Mouse (Mus musculus): Measurements from ENCODE around the gene Grb2.
"Not testable (repeated sequence)": the region's sequence is repeated elsewhere in the genome, so short reads cannot be mapped to it uniquely, and the experiment has no call there.

Grb2 gene

DNA sequence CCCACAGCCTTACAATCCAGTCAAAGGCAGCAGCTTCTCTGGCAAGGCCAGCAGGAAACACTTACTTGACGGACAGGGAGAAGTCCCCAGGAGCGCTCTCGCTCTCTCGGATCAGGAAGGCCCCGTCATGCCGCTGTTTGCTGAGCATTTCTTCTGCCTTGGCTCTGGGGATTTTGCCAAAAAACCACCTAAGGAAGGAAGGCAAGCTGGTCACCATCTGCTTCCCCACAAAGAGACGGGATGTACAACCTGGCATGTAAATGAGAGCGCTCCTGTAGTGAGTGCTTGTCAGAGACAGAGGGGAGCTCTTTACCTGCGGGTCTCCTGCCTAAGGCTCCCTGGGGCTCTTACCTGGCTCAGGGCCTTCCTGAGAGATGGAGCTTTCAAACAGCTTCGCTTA lies 58.7 kb downstream of the Grb2 start:
- no peak for DNase-seq (ENCODE audit: low spot score in 2 of 2)

DNA sequence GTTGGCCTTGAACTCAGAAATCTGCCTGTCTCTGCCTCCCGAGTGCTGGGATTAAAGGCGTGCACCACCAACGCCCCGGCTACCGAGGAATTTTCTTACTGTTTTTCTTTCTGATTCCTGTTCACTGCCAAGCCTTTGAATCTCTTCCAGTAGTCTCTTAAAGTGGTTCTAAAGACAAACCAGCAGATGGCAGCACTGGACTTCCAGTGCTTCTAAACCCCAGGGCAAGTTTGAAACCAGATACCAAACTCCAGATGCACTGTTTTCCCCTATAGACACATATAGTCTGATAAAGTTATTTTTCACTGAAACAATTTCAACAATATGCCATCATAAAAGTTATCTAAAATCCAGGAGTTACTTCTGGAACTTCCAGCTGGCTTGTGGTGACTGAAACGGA lies 60.9 kb downstream of the Grb2 start:
- DNase-seq (ENCODE audit: low spot score in 2 of 2): peak; percentile 52 to 69

DNA sequence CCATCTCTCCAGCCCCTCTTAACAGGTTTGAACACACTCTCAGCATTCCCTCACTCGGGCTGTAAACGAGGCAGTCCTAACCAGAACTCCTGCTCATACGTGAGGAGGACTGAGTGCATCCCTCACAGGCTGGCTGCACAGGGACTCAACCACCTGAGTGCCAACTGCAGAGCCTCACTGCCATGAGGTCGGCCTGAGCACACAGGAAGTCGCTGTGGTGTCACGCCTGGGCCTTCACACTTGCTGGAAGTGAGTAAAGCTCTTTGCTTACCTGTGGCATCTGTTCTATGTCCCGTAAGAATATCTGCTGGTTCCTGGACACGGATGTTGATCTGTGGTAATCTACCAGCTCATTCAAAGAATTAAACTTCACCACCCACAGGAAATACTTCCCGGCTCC lies 62.0 kb downstream of the Grb2 start:
- DNase-seq (ENCODE audit: low spot score in 2 of 2): peak; percentile 60 to 63

DNA sequence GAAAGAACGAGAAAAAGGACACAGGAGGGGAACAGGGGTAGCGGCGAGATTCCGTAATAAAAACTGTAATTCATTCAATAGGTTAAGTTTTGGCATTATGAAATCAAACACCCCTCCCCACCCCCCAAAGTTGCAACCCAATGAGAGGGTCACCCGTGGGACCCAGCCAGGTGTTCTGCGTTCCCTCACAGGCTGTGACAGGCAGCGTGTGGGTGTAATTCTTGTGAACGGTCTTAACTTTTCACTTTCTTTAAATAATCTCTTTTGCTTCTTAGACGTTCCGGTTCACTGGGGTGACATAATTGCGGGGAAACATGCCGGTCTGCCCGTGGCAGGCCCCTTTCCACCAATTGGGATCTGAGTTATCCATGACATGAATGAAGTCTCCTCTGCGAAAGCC lies 62.9 kb downstream of the Grb2 start:
- DNase-seq (ENCODE audit: low spot score in 2 of 2): not testable (repeated sequence)

DNA sequence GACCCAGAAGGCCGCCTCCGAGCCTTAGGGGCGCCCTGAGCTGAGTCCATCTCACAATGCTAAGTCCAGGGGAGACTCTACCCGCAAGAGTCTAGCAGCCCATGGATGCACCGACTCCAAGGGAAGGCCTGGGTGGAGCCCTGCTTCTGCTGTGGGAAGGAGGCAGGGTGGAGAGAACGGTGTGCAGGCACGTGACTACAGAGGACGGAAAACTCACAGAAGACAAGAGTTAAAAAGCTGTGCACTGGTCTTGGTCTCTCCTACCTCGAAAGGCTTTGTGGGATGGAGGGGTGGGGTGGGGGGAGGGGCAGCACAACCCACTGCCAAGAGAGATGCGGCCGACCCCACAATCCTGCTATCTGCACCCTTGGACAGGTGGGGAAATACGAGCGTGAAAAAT lies 64.1 kb downstream of the Grb2 start:
- no peak for DNase-seq (ENCODE audit: low spot score in 2 of 2)

DNA sequence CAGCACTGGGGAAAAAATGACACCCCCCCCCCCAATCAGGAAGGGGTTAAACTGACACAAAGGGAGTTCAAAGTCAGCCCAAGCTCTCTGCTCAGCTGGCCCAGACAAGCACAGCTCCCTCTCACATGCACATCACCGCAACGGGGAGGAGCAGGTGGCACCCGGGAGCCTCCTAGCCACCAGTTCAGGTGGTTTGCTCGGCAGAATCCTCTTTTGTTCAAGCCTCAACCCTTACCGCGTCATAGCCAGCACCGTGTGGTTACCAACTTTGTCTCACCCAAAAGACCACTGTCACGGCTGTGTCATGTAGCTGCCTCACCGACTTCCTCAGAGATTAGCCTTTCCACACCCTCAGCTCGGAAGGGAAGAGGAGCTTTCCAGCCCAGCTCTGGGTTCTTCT lies 65.1 kb downstream of the Grb2 start:
- peak; percentile 74 for DNase-seq (ENCODE audit: low spot score in 2 of 2)

DNA sequence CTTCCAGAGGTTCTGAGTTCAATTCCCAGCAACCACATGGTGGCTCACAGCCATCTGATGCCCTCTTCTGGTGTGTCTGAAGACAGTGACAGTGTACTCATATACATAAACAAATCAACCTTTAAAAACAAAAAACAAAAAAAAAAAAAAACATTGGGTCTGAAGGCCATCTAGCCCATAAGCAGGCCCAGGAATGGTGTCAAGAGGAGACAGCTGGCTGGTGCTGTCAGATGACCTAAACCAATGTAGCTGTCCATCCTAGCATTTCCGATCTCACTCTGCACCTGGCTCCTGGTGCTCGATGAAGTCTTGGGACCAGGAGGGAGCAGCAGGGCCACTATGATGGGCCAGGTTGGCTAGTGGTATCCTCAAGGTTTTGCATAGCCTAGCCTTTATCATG lies 65.7 kb downstream of the Grb2 start:
- DNase-seq (ENCODE audit: low spot score in 2 of 2): no peak

DNA sequence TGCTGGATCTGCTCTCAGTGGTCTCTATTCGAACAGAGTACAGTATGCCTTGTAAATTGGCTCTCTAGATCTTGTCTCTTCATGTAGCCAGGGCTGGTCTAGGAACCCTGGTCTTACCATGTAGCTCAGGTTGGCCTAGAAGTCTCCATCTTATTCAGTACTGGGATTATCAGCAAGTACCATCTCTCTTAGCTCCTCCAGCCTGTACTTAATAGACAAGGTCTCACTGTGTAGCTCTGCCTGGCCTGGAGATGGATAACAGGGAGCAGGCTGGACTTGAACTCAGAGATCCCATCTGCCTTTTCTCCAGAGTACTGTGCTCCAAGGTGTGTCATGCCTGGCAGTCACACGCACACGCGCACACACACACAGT lies 66.7 kb downstream of the Grb2 start:
- DNase-seq (ENCODE audit: low spot score in 2 of 2): no peak

DNA sequence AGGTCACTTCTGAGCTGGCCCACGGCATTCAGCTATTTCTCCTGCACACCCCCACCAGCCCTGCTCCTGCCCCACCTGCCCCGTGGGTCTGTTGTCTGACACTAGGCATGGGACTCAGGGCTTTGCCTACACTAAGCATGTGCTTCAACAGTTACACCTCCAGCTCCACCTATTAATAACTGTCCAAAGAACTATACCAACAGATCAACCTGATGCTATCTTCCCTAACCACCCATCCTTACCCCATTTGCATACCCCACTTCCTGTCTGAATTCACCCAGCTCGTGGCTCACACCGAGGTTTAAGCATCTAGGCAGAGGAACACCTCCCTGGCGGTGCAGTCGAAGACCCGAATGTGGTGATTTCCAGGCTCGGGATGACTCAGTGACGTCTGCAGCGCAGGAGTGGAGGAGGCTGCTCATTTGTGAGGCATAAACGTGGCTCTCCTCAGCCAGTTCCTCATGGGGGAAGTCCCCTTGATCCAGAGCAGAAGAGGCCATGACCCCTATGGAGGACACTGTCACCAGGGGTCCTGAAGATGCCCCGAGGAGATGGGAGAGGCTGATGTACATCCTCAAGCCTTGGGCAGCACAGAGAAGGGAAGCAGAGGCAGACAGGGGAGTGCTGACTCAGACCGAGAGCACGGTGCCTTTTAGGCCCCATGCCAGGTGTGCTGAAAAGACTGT lies 67.3 kb downstream of the Grb2 start:
- peak; percentile 91 to 93 for DNase-seq (ENCODE audit: low spot score in 2 of 2)

DNA sequence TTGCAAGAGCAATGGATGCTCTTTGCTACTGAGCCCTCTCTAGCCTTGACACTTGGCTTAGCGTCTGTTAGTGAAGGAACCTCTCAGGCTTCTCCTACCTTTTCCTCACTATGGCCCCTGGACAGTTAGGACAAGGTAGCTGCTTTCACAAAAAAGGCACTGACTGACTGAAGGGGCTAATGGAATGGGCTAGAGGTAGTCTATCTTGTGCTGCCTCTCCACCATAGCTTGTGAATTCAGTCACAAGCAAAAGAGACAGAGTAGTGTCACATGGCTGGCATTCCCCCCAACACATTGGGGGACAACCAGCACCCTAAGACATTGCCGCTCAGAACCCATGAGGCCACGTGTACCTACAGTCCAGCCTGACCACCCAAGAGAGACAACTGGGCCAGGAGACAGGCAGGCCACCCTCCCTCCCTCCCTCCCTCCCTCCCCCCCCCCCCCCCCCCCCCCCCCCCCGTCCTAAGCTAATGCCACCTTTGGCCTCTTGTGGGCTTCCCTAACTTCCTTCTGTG lies 68.0 kb downstream of the Grb2 start:
- no peak for DNase-seq (ENCODE audit: low spot score in 2 of 2)

DNA sequence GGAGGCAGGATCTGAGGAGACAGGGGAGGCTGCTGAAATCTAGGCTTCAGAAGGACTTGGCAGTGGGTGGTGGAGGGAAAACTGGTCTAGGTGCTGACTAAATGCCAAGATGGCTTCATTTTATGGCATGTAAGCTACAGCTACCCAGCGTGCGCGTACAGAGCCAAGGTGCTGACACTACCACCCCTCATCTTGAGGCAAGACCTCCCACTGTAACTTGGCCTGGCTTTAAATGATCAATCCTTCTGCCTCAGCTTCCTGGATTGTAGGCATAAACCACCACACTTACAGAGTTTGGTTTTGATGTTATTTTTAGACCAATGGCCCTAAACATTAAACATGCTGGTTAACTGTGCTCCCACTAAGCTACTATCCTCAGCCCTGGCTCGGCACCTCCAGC lies 68.9 kb downstream of the Grb2 start:
- no peak for DNase-seq (ENCODE audit: low spot score in 2 of 2)

DNA sequence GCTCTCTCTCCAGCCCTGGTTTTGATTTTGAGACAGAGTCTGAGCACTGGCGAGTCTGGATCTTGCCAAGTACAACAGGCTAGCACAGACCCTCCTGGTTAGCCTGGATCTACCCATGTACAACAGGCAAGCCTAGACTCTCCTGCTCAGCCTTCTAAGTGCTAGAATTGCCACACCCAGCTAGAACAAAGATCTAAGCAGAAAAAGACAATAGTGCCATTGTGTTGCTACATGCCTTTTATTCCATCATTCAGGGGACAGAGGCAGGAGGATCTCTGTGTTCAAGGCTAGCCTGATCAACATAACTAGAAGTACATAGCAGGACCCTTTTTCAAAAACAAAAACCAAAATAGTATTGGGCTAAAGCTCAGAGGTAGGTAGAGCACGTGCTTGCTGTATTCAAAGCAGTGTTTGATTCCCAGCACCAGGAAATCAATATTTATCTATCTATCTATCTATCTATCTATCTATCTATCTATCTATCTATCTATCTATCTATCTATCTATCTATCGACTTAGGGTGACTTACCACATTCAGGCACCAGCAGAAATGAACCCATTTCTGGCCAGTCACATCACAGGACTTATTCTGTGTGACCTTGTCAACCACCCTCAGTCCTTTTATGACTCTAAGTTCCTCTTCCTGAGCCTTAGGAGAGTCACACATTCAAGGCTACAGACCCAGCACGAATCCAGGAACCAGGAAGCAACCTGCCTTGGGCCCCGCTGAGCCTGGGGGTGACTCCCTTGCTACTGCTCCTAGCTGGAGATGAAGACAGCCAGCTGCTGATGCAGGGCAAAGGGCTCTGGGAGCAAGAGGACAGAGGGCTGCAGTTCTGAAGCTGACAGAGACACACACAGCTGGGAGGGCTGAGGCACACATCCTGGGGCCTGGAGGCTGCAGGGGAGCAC lies 69.6 kb downstream of the Grb2 start:
- no peak for DNase-seq (ENCODE audit: low spot score in 2 of 2)

DNA sequence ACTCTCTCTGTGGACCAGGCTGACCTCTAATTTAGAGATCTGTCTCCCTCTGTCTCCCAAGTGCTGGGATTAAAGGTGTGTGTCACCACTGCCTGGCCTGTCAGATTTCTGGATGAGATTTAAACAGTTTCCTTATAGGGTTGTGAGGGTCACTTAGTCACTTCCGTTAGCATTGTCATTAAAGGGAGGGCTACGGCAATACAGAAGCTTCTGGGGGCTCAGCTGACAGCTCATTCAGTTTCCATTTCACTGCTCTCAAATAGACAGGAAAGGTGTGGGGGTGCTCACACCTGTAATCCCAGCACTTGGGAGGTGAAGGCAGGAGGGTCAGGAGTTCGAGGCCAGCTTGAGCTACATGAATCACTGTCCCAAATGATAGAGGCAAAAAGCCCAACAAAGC lies 71.4 kb downstream of the Grb2 start:
- no peak for DNase-seq (ENCODE audit: low spot score in 2 of 2)

DNA sequence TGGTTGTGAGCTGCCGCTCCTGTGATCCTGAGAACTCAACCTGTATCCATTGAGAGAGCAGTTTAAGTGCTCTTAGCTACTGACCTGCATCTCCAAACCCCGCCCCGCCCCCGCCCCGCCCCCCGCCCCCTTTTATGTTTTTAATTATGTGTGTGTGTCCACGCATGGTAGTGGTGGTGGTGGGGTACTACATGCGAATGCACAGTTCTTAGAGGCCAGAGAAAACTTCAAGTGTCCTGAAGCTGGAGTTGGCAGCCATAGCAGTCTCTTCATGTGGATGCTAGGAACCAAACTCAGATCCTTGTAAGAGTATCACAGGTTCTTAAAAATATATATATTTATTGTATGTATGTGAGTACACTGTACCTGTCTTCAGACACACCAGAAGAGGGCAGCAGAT lies 72.9 kb downstream of the Grb2 start:
- DNase-seq (ENCODE audit: low spot score in 2 of 2): no peak

DNA sequence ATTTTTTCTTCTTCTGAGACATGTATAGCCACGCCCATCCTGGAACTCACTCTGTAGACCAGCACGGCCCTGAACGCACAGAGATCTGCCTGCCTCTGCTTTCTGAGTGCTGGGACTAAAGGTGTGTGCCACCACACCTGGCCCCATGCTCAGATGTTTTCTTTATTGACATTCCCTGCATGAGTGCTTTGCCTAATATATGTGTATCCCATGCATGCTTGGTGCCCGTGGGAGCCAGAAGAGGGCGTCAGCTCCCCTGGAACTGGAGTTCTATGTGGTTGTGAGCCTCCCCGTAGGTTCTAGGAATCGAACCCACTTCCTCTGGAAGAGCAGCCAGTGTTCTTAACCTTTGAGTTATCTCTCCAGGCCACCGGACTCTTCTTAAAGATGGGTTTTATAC lies 73.4 kb downstream of the Grb2 start:
- DNase-seq (ENCODE audit: low spot score in 2 of 2): no peak

DNA sequence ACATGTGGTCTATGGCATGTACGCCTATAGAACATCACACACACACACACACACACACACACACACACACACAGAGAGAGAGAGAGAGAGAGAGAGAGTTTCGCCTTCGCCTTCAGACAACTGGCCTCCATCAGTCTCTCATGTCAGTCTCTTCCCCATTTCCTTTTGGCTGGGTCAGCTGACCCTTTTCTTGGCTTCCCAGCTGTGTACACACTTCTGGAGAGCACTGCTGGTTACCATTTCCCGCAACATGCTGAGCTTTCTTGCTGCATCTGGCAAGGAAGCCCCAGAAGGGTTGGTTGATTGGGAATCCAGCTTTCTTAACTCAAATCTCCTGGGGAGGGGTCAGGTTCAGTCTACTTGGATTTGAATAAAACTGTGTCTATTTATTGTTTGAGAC lies 74.3 kb downstream of the Grb2 start:
- DNase-seq (ENCODE audit: low spot score in 2 of 2): no peak

DNA sequence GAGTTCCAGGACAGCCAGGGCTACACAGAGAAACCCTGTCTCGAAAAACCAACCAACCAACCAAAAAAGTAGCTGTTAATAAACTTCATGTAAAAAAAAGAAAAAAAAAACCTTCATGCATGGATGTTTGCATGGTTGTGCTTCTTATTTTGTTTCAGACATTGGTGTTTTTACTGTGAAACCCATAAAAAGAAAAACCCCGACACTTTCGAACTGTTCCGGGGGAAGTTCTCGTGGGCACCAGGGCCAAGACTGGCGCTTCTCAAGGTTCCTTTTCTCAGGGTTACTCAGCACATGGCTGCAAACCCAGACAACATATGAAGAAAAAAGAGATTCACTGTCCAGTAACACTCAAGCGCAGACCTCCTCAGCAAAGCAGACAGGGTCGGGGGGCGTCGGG lies 75.5 kb downstream of the Grb2 start:
- DNase-seq (ENCODE audit: low spot score in 2 of 2): peak in 1 of 2 experiments; percentile 58

DNA sequence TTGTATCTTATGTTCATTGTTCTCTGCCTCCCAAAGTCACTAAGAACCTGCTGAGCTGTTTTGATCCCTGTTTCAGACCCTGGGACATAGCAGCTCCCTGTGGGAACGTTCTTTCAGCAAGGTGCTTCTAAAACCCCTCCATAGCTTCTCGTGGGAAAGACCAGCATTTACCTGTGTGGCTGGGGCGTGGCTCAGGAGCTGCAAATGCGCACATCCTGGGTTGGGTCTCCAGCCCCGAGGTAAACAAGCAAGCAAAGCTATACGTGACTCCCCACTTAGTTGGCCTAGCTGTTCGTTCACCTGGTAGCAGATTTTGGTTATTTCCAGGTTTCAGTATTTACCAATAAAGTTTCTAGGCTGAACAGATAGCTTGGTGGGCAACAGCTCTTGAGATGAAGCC lies 76.2 kb downstream of the Grb2 start:
- DNase-seq (ENCODE audit: low spot score in 2 of 2): no peak

DNA sequence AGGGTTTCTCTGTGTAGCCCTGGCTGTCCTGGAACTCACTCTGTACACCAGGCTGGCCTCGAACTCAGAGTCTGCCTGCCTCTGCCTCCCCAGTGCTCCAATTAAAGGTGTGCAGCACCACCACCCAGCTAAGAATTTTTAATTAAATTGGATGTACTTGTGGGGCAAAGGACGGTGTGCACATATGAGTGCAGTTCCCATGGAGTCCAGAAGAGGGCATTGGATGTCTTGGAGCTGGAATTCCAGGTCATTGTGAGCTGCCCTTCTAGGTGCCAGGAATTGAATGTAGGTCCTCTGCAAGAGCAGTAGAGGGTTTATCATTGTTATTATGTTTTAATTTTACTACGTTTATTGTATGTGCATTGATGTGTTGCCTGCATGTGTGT lies 76.9 kb downstream of the Grb2 start:
- DNase-seq (ENCODE audit: low spot score in 2 of 2): no peak

DNA sequence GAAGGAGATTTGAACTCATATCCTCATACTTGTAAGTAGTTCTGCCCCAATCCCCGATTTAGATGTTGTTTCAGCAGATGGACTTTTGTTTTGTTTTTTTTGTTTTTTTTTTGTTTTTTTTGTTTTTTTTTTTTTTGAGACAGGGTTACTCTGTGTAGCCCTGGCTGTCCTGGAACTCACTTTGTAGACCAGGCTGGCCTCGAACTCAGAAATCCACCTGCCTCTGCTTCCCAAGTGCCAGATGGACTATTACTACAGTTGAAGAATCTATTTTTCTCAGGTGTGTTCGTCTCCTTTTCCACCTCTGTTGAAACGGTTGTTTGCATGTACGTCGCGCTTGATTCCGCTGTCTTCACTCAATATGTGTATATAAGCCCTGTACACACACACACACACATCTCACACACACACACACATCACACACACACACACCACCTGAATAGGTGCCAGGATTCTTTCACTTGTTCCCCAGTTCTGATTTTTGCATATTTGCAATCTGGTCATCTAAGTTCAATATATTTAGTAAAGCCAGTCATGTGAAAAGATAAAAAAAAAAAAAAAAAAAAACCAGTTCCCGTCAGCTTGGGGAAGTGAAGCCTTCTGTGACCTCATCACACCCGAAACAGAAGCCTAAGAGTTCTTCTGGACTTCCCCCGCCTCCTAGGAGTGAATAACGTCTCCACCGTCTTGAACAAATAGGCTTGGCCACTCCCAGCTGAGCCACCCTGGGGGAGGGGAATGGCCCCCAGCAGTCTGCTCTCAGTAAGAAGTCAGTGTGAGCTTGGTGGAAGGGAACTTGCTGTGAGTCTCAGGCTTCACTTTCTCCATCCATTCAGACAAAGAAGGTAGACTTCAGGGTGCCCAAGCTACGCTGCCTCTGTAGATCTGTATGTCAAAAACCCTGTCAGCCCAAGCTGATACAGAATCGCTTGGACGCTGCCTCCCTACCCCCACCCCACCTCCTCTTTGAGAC lies 77.6 kb downstream of the Grb2 start:
- DNase-seq (ENCODE audit: low spot score in 2 of 2): peak; percentile 69 to 92

DNA sequence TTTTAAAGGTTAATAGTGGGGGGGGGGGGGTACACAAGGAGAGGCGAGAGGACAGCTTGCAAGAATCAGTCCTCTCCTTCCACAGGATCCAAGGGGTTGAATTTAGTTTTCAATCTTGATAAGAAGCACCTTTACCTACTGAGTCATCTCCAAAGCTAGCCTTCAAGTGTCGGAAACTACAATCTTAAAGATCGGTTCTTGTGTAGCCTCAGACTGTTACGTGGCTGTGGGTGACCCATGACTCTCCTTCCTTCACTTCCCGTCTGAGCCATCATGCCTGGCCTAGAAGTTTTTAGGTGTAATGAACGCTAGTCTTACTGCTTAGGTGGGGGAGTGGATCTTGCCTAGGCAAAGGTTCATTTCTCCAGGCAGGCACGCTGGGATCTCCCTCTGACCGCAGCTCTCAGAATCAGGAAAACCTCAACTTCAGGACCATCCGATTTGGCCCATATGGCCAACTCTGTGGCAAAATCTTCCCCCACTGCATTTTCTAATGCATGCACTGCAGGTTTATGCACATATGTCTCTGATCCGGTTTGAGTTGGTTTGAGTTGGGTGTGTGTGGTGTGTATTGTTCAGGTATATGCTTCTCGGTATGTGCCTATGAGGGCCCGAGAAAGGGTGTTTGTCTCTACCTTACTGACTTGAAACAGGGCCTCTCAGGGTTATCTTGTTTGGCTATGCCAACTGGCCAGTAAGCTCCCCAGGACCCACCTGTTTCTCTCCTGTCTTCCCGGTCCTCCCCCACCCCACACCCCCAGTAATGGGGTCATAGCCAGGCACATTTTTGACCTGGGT lies 78.5 kb downstream of the Grb2 start:
- no peak for DNase-seq (ENCODE audit: low spot score in 2 of 2)

Measured in natural killer cell, adult 2 months (primary cell).